Mouse (Mus musculus) cortical plate, adult 2 months (tissue): ENCODE results near the gene AI854703.

Experiments
- CTCF ChIP-seq: fragments of 200-500 bp; IDR thresholded peaks from 2 replicates; pipeline ENCODE4 v1.5.1; 2011; ENCODE audit warnings: mild to moderate bottlenecking, control low read depth, low read length; ENCODE audit not compliant: insufficient read depth; ENCODE audit errors: extremely low read depth
- POLR2A ChIP-seq: fragments of 200-500 bp; IDR thresholded peaks from 2 replicates; pipeline ENCODE4 v1.6.1; 2011; ENCODE audit warnings: mild to moderate bottlenecking, low read length, control low read depth; ENCODE audit not compliant: insufficient read depth; ENCODE audit errors: extremely low read depth

DNA sequence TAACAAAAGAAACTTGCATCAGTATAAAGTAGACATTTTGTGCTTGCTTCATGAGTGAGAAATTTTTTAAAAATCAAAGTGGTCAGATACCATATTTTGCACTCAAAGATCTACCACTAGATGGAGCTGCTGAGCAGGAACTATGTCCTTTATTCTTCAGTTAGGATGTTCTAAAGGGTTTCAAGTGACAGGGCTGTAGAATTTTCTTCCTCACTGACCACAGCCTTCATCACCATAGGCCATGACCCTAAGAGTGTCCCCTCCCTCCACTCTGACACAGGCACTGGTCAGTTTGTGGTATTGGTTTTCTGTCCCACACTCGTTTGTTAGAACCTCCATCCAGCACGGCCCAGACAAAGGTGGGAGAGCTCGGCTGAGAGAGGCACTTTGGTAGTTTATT, 44.5 kb upstream of the AI854703 start:
- 0 out of 2 replicates have a peak, but pooled peaks have one; percentile 14 for TF ChIP-seq CTCF
- no peak for TF ChIP-seq POLR2A
